Mouse (Mus musculus) adrenal gland, adult 18-20 months (tissue): Measurements from ENCODE around the gene Rarb. TPM values are rescaled to one million over a fixed set of nuclear protein-coding genes. Genes with fewer than 3 reads are reported as not detected.
"Not testable (repeated sequence)": the region's sequence is repeated elsewhere in the genome, so short reads cannot be mapped to it uniquely, and the experiment has no call there.

Source experiments
- DNase-seq, 2 experiments: peaks; one replicate each; pipeline ENCODE4 v3.0.0; 2021 to 2022; ENCODE audit warnings: low spot score in 2 of 2
- long read RNA-seq, 2 experiments: library from polyadenylated mRNA; stranded (forward); transcript quantifications; one replicate each; pipeline ENCODE4 v2.0.0; 2021
- total RNA-seq, 2 experiments: library from RNA; stranded (reverse); gene quantifications; 1 replicate in 1 of 2; 2 replicates in 1 of 2; pipeline ENCODE4 v1.2.3; 2021

The Rarb gene
- total RNA-seq = 1 to 10 TPM; 6.3 to 9.3 TPM
- long read RNA-seq, experiment 1, transcript Rarb-201 (8 exons, 3,108 nt) = major isoform, 5 of 6 reads
- long read RNA-seq, experiment 1, partial matches to known transcripts = 0 of 6 reads
- long read RNA-seq, experiment 1, other reads (novel, unspliced or antisense) = 1 of 6 reads
- long read RNA-seq, experiment 2, transcript Rarb-201 (8 exons, 3,108 nt) = major isoform, 16 of 20 reads
- long read RNA-seq, experiment 2, partial matches to known transcripts = 1 of 20 reads
- long read RNA-seq, experiment 2, other reads (novel, unspliced or antisense) = 3 of 20 reads

DNA sequence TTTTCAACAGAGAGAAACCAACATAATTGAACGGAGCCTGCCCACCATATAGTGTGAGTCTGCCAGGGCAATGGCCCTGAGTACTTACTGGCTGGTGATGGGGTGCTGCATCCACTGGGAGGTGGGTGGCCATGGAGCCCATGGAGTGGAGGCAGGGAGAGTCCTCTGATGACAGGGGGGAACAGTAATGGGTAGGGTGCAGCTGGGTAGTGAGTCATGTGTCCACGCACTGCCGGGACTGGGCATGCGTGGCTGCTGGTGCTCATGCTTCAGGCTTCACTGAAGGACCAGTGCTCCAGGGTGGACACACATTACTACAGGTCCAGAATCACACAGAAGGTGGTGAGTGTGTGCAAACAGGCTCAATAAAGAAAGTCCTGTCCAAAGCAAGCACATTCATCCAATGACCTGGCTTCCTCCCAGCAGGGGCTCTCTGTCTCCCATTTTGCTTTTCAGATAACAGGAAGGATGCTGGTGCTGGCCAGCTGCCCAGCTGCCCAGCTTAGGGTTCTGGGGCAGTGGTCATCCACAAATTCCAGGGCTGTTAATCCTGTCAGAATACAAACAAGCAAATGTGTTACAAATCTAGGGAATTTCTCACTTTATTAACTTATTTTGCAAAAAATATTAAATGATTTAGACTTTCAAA, at the start of gene Rarb:
TSS of gene Rarb (minus strand) at position 555 of the 649 bp plus-strand sequence.
- DNase-seq = no peak

- no peak for DNase-seq
Measured at GRCm38 (mm10) chr14:16842036-16842435, 23.1 kb upstream of the Rarb start.

GRCm38 (mm10) chr14:16841597-16841989, 22.6 kb upstream of the Rarb start:
- DNase-seq = no peak

DNA sequence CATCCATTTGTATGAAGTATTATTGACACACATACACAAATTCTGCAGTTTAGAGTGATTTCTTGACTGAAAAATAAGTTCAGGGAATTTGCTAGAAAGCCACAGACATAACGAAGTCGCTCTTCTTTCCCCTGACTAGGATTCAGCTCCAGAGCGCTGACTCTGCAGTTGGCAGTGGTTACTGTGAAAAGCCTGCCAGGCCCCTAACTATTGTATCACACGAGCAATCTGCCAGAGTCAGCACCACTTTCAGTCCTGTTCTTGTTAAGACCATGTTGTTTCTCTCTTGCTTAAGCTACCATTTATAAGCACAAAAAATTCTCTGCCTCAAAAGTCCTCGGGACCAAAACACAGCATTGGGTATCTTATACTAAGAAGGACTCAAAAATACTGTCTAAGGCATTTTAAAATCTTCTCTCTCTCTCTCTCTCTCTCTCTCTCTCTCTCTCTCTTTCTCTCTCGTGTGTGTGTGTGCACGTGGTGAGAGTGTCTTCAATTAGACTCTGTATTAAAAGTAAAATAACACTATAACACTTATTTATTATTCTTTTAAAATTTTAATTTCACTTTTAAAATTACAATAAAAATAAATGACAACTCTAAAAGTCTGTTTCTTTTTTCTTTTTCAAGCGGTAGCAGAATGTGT, 22.1 kb upstream of the Rarb start:
- DNase-seq = no peak

- DNase-seq = no peak
Measured at GRCm38 (mm10) chr14:16840135-16840534, 21.2 kb upstream of the Rarb start.

GRCm38 (mm10) chr14:16815096-16815741, 3.7 kb downstream of the Rarb start:
- no peak for DNase-seq

GRCm38 (mm10) chr14:16806155-16806554, 12.8 kb downstream of the Rarb start:
- DNase-seq = no peak

DNA sequence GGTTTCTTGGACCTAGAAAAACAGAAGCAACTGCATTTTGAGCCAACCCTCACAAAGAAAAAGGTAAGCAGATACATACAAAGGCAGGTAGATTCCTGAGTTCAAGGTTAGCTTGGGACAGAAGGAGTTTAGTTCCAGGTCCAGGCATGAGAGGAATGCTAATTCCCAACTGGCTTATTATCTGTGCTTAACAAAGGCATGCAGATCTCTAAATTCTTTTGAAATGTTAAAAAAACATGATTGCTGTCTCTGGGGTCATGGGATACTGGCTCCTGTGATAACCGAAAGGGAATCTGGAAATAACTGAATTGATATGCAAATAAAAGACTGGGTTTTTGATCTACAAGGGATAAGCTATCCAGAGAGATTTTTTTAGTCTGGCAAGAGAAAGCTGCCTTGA, 28.8 kb downstream of the Rarb start:
- no peak for DNase-seq

GRCm38 (mm10) chr14:16781942-16782541, 36.9 kb downstream of the Rarb start:
- DNase-seq = no peak

DNA sequence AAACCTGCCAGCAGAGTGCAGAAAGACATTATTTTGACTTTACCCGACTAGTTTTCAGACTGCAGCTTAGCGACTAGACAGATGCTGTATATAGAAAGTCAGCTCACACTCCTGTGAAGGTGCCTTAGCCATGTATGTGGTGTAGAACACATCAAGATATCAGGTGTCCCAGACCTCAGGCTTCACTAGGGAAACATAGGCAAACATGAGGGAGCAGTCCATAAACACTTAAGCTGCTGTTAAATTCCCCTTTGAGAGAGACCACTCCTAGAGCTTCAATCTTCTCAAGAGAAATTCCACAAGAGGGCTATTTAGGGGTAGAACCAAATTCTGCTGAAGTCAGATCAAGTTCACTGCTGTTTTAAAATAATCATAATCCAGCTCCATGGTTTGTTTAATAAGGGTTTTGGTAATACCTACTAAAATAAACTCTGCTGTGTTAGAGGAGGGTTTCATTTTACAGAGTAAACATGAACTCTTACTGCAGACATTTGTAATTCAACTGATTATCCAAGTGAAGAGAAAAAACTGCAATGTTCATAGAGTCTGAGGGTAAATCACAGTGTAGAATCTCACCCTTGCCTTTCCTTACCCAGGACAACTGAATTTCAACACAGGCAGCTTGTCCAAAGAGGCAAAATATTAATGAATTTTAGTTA, 42.1 kb downstream of the Rarb start:
- no peak for DNase-seq

DNA sequence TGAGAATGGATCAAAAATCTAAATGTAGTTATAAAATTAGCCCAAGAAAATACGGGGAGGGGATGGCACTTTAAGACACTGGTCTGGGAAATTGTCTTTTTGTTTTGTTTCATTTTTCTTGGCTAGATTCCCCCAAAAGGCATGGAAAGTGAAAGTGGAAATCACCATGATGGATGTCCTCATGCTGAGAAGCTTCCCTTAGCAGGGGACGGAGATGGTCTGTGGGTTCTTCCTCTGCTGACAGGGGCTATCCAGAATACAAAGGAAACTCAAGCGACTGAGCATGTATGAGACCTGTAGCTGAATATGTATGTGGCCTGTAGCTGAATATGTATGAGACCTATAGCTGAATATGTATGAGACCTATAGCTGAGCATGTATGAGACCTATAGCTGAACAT, 46.0 kb downstream of the Rarb start:
- DNase-seq = no peak

DNA sequence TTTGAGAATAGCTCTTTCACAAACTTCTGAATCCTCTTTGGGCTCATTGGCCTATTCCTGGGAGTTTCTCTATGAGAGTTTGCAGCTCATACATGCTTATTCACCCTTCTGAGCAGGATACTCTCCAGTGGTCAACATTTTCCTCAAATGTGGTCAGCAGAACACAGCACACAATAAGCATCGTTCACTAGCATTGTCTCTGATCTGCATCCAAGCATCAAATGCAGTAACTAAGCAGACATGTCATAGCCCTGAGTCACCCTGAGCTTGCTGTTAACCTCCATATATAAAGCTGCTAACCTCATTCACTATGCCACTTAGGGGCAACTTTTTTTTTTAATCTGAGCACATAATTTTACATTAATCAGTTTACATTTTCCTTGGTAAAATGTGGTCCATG, 53.1 kb downstream of the Rarb start:
- DNase-seq = no peak

- no peak for DNase-seq
Measured at GRCm38 (mm10) chr14:16762773-16763172, 56.2 kb downstream of the Rarb start.

DNA sequence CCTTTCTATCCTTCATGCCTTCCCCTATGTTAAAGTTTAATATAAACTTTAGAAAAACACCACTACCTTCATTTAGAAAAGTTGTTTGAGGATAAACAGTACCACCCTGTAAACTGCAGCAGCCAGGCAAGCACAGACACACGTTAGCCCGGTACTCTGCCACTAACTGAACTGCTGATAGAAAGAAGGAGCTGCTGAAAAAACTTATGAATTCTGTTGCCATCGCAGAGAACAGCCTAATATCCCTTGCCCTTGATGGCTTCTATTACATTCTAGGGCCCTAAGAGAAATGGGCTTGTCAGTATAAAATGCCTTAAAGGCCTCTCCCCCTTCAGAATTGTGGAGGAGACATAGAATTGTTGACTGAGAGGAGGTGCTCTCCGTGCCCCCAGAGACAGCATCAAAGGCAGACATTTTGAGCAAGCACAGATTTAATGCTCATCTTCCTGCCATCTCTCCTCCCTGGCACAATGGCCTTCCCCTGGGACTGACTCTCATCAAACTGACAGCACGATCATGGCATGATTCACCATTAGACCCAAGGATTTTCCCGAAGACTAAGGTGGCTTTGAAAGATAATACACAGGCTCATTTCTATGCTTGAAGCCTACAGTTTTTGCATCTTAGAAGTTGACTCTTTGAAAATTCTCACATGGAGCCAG, 60.1 kb downstream of the Rarb start:
- DNase-seq = no peak

DNA sequence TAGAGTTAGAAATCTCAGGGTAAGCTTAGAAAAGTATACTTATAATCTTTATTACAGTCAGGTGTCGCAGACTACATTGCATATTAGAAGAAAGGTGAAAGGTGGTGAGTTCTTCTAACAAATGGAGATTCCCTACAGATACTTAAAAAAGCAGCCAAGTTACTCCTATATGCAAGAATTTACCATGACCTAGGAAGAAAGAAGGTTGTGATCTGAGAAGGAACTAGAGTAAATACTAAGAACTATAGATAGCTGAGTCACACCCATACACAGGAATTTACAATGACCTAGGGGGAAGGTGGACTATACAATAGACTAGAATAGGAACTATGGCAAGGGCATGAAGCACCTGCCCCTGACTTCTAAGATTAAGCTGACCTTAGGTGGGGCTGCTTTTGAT, 63.4 kb downstream of the Rarb start:
- DNase-seq = not testable (repeated sequence)

GRCm38 (mm10) chr14:16752648-16753047, 66.3 kb downstream of the Rarb start:
- no peak for DNase-seq

GRCm38 (mm10) chr14:16746982-16747578, 71.9 kb downstream of the Rarb start:
- DNase-seq = no peak

DNA sequence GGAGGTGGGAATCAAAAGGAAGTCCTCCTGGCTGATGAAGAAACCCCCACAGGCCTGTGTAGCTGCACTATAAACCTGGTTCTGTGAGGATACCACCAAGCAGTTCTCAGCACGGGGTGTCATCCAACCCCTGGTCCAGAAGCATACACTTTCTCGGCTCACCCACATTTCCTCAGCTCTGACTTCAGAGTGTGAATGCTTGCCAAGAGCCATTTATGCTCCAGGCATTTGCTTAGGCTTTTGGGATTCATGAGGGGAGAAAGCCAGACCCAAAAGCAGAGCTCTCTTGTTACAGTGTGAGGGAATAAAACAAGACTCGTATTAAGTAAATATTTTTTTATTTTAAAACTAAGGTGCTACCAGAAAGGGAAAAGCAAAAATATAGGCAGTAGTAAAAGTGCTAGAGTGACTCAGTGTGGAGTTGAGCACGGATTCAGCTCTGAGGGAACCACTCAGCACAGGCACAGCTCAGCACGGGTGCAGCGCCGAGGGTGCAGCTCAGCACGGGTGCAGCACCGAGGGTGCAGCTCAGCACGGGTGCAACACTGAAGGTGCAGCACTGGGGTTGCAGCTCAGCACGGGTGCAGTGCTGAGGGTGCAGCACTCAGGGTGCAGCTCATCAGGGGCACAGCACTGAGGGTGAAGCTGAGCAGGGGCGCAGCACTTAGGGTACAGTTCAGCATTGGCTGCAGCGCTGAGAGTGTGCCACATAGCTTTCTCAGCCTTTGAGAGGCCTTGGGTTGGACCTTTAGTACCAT, 77.8 kb downstream of the Rarb start:
- DNase-seq = no peak

DNA sequence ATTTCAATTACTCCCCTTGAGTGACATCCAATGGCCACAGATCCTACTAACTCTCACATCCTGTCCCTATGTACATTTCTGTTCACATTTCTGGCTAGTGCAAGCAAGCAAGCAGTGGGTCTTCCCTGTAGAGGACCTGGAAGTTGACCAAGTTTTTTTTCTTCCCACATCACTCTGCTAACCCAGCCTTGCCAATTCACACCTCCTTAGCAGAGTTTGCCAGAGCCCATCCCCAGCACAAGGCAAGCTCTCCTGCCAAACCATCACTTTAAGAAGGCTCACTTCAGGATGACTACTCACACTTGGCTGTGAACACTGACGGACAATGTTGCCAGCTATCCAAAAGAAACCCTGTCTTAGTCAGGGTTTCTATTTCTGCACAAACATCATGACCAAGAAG, 80.4 kb downstream of the Rarb start:
- DNase-seq = no peak
